Mouse (Mus musculus): ENCODE data around the gene Olfr457.
"Not testable (repeated sequence)": the region's sequence is repeated elsewhere in the genome, so short reads cannot be mapped to it uniquely, and the experiment has no call there.

The Olfr457 gene

DNA sequence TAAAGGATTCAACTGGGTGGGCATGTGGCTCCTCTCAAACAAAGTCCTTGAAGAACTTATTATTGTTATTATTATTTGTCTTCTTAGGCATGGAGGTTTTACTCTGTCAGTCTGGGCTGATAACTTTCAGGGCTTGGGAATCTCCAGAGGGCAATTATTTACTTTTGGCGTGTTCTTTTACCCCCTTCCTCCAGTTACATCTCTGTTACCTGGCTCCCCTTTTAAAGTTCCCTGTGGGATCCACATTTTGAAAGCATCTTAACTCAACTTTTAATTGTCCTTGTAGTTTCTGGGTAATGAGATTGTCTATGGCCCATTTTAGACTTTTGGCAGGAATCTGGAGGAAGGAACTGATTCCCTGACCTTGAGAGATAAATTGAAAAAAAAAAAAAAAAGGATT, at the start of gene Olfr457:
TSS of gene Olfr457 (minus strand) at position 101 of the 400 bp plus-strand sequence.
- no peak for DNase-seq

DNA sequence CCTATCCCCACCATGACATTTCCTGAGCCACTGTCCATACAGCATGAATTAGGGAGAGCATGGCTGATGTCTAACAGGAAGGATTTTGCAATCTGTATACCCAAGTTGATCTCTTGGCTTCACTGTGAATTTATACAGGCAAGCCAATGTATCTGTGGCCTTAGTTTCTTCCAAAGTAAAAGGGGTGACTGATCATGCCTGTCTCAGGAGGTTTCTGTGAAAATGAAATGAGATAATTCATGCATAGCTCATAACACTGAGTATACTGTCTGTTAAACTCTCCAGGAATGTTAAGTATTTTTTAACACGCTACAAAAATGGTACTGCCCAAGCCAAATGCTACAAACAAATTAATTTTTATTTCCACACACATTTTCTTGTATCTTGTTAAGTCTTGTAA, 37.3 kb upstream of the Olfr457 start:
- no peak for DNase-seq

DNA sequence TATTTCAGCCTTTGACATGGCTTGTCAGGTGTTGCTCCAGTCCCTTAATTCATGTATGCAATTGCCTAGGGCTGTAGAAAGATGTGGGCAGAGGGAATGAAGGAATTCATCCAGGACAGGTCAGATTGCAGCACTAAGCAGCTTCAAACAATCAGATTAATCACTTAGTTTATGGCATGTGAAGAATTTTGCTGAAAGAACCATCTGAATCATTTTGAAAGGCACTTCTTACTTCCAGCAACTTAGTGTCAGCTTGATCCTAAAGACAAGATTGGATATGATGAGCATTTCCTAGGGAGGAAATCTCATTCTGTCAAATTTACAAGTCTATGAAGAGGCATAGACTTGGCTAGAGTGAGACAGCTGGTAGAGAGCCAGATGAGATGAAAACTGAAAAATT, 33.2 kb upstream of the Olfr457 start:
- no peak for DNase-seq

DNA sequence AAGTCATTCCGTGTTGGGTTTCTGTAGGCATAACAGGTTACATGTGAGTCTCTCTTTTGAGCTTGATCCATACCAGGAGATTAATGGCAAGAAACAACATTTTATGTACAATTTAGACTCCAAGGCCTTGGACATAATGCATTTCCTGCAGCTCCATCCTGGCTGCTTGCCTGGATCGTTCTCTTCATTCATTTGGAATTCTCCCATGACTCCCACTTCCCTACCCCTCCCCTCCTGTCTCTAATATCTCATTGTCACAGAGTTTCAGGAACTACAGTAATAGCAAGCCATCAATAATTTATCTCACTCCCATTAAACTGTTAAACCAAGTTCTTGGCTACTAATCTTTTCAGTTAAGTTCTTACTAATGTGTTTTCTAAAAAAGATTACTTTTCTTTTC, 27.3 kb upstream of the Olfr457 start:
- no peak for DNase-seq

DNA sequence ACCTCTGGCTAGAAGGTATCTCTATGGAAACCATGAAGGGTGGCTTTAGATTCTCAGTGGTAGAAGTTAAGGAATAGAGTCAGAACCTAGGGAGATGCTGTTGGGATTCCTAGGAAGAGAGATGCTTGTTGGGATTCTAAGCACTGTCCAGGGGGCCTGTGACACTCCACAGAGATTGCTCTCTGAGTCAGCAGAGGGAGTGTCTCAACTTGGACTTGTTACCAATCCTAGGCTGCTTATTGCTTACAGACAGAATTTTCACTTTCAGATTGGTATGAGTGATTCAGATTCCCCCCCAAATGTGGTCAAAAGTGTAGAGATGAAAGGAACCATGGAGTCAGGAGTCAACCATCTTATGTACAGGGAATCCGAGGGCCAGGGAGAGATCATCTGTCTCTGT, 13.6 kb upstream of the Olfr457 start:
- DNase-seq = no peak

DNA sequence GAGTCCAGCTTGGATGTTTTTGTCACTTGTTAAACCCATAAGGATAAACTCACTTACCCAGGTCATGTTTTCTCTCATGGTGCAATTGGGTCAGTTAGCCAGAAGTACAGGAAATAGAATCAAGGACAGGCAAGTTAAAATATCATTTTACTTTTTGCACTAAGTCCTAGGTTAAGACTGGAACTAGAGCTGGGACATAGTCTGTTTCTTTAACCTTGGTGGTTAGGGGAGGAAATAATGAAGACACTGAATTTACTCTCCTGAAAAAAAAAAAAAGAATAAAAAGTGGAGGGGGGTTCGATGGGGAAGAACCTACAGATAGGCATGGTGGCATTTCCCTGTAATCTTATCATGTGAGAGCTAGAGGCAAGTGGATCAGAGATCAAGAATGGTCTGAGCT, 11.0 kb upstream of the Olfr457 start, which contains the start of gene Olfr456:
TSS of gene Olfr456 (minus strand) at position 101 of the 400 bp plus-strand sequence.
- no peak for DNase-seq

DNA sequence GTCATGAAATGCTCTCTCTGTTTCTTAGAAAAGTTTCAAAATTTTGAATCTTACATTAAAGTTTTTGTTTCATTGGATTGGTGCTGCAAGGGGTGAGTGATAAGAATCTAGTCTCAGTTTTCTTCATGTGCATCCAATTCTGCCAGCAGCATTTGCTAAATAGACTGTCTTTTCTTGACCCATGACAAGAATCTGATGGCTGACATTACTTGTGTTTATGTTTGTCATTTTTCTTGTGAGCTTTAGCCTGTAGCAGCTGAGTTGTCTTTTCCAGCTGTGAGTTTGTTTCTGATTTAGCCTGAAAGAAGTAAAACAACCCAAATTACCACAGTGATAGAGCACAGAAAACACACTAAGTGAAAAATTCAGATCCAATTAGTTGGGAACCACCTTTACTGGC, 8.5 kb upstream of the Olfr457 start:
- no peak for DNase-seq

DNA sequence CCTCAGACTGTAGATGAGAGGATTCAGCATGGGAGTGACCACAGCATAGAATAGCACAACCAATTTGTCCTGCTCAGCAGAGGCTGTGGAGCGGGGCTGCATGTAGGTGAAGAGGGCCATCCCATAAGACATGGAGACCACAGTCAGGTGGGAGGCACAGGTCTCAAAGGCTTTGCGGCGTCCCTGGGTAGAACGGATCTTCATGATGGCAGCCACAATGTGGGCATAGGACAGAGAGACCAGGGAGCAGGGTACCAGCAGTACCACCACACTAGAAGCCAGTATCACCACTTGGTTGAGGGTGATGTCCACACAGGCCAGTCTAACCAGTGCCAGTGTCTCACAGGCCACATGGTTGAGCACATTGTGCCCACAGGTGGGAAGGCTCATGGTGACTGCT, 4.8 kb downstream of the Olfr457 start:
- not testable (repeated sequence) for DNase-seq

DNA sequence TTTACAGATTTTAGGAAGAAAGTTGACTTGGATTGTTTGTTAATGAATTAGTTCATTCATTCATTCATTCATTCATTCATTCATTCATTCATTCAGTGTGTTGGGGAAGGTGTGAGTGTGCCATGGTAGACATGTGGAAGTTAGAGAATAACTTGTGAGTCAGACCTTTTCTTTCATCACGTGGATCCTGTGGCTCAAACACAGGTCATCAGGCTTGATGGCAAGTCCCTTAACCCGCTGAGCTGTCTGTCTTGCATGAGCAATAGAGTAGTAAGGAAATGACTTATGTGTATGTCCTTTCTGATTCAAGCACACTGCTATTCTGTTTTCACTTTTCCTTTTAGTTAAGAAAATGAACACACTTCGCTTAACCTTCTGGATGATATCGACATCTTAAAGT, 5.6 kb downstream of the Olfr457 start:
- DNase-seq = no peak

DNA sequence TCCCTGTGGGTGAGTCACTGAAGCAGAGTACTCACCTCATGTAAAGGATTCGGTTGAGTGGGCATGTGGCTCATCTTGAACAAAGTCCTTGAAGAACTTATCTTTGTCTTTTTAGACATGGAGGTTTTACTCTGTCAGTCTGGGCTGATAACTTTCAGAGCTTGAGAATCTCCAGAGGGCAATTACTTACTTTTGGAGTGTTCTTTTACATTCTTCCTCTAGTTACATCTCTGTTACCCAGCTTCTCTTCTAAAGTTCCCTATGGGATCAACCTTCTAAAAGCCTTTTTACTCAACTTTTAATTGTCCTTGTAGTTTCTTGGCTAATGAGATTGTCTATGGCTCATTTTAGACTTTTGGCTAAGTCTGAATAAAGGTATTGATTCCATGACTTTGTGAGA, 11.0 kb downstream of the Olfr457 start, which contains the start of gene Olfr458:
TSS of gene Olfr458 (minus strand) at position 101 of the 400 bp plus-strand sequence.
- no peak for DNase-seq

DNA sequence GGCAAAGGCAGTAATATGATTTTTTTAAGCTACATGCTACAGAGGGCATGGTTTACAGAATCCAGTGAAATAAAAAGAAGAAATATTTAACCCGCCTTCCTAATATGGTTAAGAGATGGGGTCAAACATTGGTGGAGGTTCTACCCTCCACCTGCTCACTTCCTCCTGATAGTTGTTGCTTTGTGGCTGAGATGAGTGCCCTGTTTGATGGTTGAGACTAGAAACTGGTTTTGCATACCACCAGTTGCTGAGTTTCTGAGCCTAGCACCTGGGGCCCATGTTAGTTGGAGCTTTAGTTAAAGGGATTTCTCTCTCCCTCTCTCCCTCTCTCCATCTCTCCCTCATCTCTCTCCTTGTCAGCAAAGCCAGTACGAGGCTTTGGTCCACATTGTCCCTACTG, 28.8 kb downstream of the Olfr457 start:
- no peak for DNase-seq

DNA sequence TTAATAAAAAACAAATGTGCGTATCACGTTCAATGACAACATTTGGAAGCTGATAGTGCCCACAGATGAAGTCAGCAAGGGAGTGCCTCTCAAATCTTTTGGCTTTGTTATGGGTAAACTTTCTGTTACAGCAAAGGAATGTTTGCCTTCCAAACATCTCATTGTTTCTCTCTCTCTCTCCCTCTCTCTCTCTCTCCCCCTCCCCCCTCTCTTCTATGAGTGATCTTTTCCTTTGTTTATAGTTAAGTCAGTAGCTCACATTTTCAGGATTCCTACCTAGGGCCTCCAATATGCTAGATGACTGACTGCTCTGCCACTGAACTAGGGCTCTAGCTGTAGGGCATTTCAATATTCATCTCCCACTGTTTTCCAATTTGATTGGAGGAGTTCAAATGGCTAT, 31.6 kb downstream of the Olfr457 start:
- DNase-seq = no peak

DNA sequence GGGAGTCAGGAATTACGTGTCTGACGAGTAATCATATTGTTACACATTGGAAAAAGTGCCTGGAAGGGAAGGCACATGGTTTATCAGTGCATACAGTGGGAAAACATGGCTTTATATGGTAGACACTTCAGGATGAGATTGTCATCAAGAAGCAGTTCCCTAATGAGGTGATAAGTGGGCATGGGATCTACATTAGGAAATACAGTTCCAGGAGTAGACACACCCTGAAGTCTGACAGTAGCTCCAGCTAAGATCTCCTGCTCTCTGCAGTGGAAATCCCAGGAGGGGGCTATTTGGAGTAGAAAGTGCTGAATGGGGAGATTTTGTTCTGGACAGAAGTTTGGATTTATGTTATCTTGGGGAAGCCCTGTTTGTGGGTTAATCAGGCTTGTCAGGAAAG, 34.7 kb downstream of the Olfr457 start:
- DNase-seq = no peak

DNA sequence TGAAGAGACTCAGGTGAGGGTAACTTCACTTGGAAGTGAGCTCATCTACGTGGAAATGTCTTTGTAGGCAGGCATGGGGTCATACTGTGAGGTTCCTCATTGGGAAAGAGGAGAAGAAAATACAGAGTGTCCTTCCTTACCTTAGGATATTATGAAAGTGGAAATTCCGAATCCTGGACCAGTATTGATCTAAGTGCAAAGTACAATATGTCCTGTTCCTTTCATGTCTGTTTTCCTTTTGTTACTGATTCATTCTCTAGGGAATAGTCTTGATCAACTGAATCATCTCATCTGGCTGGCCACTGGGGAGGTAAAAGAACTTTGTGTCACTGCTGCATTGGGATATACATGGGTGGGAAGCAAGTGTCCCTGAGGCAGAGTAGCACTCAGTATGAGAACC, 40.6 kb downstream of the Olfr457 start:
- DNase-seq = no peak

DNA sequence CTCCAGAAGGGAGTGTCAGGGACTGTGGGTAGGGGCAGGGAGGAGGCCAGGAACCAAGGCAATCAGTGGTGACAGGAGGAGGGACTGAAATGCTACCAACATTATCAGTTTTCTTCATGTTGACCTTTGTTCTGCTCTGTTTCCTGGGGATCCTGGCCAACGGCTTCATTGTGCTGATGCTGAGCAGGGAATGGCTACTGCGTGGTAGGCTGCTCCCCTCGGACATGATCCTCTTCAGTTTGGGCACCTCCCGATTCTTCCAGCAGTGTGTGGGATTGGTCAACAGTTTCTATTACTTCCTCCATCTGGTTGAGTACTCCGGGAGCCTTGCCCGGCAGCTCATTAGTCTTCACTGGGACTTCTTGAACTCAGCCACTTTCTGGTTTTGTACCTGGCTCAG, 41.7 kb downstream of the Olfr457 start, which contains the start of gene Tas2r126:
TSS of gene Tas2r126 (plus strand) at position 90 of the 400 bp plus-strand sequence.
- DNase-seq = no peak

DNA sequence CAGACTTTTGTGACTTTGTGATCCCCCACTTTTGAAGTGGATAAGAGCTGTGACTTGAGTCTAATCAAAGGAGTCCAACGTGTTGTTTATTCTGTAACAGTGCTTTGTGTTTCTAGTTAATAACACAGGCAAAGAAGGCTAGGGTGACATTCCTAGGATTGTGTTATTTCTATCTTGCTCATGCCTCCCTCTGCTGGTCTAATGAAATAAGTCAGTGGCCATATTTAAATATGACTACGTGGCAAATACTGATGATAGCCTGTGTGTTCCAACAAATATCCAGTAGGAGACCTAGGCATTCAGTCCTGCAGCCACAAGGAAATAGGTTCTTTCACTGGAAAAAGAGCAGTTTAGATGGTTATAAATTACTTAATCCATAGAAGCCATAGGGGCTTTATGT, 42.6 kb downstream of the Olfr457 start:
- DNase-seq = no peak

DNA sequence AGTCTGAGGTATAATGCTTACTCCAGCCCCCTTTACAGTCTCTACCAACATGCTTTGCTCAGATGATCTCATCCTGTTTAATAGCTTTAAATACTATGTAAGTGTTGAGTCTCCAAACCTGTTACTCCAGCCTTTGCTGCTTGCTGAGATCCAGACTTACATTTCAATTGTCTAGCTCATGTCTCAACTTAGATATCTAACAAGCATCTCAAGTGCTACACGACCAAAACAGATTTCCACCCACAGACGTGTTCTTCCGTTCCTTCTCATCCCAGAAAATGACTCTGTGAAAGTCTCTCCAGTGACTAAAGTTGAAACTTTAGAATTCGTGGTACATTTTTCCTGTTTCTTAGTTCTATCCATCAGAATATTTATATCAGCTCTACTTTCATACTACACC, 49.8 kb downstream of the Olfr457 start:
- no peak for DNase-seq

DNA sequence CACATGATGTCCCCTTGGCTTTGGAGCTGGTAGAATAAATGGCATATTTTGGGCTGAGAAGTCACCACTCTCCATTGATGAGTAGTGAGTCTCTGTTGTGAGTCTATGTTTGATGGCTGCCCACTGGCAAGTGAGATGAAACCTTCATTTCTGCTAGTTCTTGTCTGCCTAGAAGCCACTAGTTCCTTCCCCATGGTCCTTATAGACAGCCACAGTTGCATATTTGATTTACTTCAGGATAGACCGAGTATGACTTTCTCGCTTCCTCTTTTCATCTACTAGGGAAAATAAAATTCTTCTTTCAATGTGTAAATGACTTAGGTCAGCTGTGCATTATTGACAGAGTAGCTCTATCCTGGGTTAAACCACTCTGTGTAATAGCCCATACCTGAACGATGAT, 51.7 kb downstream of the Olfr457 start:
- DNase-seq = no peak

DNA sequence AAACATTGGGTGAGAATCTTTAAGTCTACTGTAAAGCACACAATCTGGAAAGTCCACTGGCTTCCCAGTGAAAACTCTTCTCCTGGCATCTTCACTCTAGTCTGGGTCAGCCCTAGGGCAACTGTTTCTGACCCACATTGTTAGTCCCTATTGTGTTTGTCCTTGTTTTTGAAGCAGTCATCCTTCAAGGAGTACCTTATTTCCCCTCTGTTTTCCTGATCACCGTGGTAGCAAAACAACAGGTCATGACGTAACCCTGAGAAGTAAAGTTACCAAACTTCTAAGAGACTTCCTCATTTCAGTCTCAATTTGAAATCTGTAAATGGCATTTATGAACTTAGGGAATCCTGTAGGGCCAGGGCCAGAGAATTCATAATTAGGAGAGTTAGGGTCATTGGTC, 54.7 kb downstream of the Olfr457 start:
- DNase-seq = no peak

DNA sequence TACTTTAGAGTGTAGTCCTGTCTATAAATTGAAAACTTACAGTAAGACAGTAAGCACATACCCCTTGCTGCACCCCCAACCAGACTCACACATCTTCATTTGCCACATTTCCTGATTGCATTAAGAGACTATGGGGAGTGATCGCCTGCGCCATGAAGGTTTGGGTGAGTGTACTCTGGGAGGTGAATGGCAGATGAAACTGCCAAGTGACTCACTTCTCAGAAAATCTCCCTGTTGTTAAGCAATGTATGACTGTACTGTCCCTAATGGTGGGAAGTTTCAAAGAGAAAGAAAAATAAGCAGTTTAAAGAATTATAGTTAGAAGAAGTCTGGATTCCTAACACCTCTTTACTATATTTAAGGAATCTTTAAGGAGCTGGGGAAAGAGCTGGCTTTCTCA, 56.7 kb downstream of the Olfr457 start:
- DNase-seq = no peak

Data from cerebellum, postnatal 25 days (tissue).